Mouse (Mus musculus) myocyte (in vitro differentiated cells): ENCODE data around the gene Art3.

Experiments
- CEBPB ChIP-seq: IDR thresholded peaks from 2 replicates; pipeline ENCODE4 v1.6.1; 2011; ENCODE audit warnings: mild to moderate bottlenecking, moderate library complexity; ENCODE audit not compliant: poor library complexity, insufficient read depth, severe bottlenecking
- MAX ChIP-seq: IDR thresholded peaks from one replicate; pipeline ENCODE4 v1.6.1; 2011; ENCODE audit warnings: low read depth, mild to moderate bottlenecking, control low read depth
- MYOD1 ChIP-seq, 3 experiments: IDR thresholded peaks; one replicate each; pipeline ENCODE4 v1.6.1; 2011; ENCODE audit warnings: control low read depth in 2 of 3, low read depth in 2 of 3, mild to moderate bottlenecking in 2 of 3, moderate library complexity in 1 of 3; ENCODE audit not compliant: insufficient read length in 2 of 3, control insufficient read depth in 1 of 3
- POLR2A ChIP-seq: IDR thresholded peaks from one replicate; pipeline ENCODE4 v1.6.1; 2011; ENCODE audit warnings: low read depth, mild to moderate bottlenecking, control low read depth, moderate library complexity; ENCODE audit not compliant: insufficient read length
- REST ChIP-seq: IDR thresholded peaks from one replicate; pipeline ENCODE4 v1.6.1; 2011; ENCODE audit warnings: mild to moderate bottlenecking, control low read depth, moderate library complexity; ENCODE audit not compliant: insufficient read depth, insufficient read length
- TCF12 ChIP-seq: IDR thresholded peaks from one replicate; pipeline ENCODE4 v1.6.1; 2011; ENCODE audit warnings: mild to moderate bottlenecking, control low read depth; ENCODE audit not compliant: poor library complexity, insufficient read depth, severe bottlenecking

DNA sequence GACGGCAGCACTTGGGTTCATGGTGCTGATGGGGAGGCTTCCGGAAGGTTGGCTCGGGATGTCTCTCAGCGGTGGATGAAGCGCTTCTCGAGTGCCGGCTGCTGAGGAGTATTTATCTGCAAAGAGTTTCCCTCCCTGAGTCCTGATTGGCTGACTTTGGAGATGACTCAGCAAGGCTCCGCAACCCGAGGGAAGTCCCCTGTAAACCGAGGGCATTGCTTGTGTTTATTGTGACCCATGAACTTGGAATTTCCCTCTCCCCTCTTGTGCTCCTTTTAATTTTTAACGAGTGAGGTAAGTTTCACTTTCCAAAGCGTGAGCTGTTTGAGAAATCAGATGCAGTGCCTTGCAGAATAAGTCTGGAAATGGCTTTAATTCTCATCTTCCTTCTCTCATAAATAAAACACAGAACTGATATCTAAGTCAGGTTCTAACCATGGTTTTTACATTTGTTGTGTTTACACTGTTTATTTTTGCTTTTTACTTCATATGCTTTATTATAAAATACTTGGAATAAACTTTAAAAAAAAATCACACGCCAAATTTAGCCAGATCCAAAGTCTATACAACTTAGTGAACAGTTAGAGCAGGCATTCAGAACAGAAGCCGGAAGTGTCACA is 17.3 kb downstream of the Art3 start, which contains the start of gene Cxcl10:
- no peak for TF ChIP-seq TCF12
- TF ChIP-seq POLR2A = no peak
- TF ChIP-seq MAX = no peak
- TF ChIP-seq CEBPB = no peak
- no peak for TF ChIP-seq REST
- no peak for TF ChIP-seq MYOD1 (IDR thresholded peaks at IDR 0.05; ENCODE audit: control insufficient read depth in 1 of 3, insufficient read length in 2 of 3, low read depth in 2 of 3)
